Mouse (Mus musculus) limb, embryonic 13.5 days (tissue): ENCODE results near the gene Prkab1. TPM values are rescaled to one million over a fixed set of nuclear protein-coding genes. Genes with fewer than 3 reads are reported as not detected.

ENCODE experiments used
- ATAC-seq: fragments of 200-750 bp; cut with Nextera tagmentation; 2 replicates; pipeline ENCODE4 v1.8.0; 2017; ENCODE audit warnings: low read depth, moderate number of reproducible peaks, moderate TSS enrichment; ENCODE audit not compliant: low FRiP score
- H3K27ac ChIP-seq: fragments of 300-500 bp; sonication (generic); 2 replicates; pipeline ENCODE4 v1.5.1; 2015; ENCODE audit warnings: inconsistent platforms, mild to moderate bottlenecking, moderate library complexity
- H3K27me3 ChIP-seq: fragments of 300-500 bp; sonication (generic); 2 replicates; pipeline ENCODE4 v1.6.1; 2015; ENCODE audit warnings: mild to moderate bottlenecking, inconsistent platforms
- H3K36me3 ChIP-seq: fragments of 300-500 bp; sonication (generic); 2 replicates; pipeline ENCODE4 v1.6.1; 2015; ENCODE audit warnings: inconsistent platforms, mild to moderate bottlenecking, moderate library complexity
- H3K4me1 ChIP-seq: fragments of 300-500 bp; sonication (generic); 2 replicates; pipeline ENCODE4 v1.6.1; 2015; ENCODE audit warnings: inconsistent platforms
- H3K4me2 ChIP-seq: fragments of 300-500 bp; sonication (generic); replicated peaks from 2 replicates; pipeline ENCODE4 v1.6.1; 2015; ENCODE audit warnings: inconsistent platforms, mild to moderate bottlenecking, moderate library complexity
- H3K4me3 ChIP-seq: fragments of 300-500 bp; sonication (generic); 2 replicates; pipeline ENCODE4 v1.5.1; 2015; ENCODE audit warnings: moderate library complexity, mild to moderate bottlenecking, inconsistent platforms
- H3K9ac ChIP-seq: fragments of 300-500 bp; sonication (generic); 2 replicates; pipeline ENCODE4 v1.6.1; 2015; ENCODE audit warnings: mild to moderate bottlenecking, inconsistent platforms
- H3K9me3 ChIP-seq: fragments of 300-500 bp; sonication (generic); 2 replicates; pipeline ENCODE4 v1.6.1; 2016; ENCODE audit warnings: inconsistent platforms
- WGBS: fragments of 180-500 bp; shearing (Covaris S2); methylation state at CpG from one replicate; pipeline ENCODE4 v1.1.7; 2015; 5-methylcytosine and 5-hydroxymethylcytosine counted together
- polyA plus RNA-seq: library from polyadenylated mRNA; unstranded; fragments of >200 nt; fragmentation: Nextera tagmentation; extraction: Ambion mirVana; gene quantifications from 2 replicates; pipeline ENCODE4 v1.2.1, GENCODE M21; 2015

Prkab1 gene
- 69.9 and 72.6 TPM in 2 replicates for polyA plus RNA-seq

GRCm38 (mm10) chr5:116024327-116024739 lies at the start of gene Prkab1:
Gene Prkab1, minus strand, starts transcription at chr5:116024508.
- peak; percentile 98 for ATAC-seq
- Histone ChIP-seq H3K9me3 (no peaks in the 10 kb centered on the region), H3K4me1 (peaks cover 19% of the 10 kb centered on the region), H3K36me3 (peaks cover 32% of the 10 kb centered on the region), H3K4me3 (peak within 1 kb of the TSS; percentile 84), H3K9ac (peak within 1 kb of the TSS; percentile 89), H3K4me2 (peak within 1 kb of the TSS; percentile 84), H3K27ac (peak within 1 kb of the TSS; percentile 87), H3K27me3 (no peaks in the 10 kb centered on the region)
- under 1% methylated on average over 46 of the region's 46 CpGs for WGBS

GRCm38 (mm10) chr5:116069618-116070017 lies 45.3 kb upstream of the Prkab1 start:
- H3K4me2 ChIP-seq, result no peak overlapping the region
- no peaks in the 10 kb centered on the region for H3K4me1 ChIP-seq
- no peak for ATAC-seq
- WGBS, result 96% methylated on average over 4 of the region's 4 CpGs
- no peaks in the 10 kb centered on the region for H3K36me3 ChIP-seq
- H3K4me3 ChIP-seq, result no peak overlapping the region
- no peaks in the 10 kb centered on the region for H3K9me3 ChIP-seq
- H3K9ac ChIP-seq, result no peak overlapping the region
- H3K27me3 ChIP-seq, result no peaks in the 10 kb centered on the region
- no peak overlapping the region for H3K27ac ChIP-seq

GRCm38 (mm10) chr5:116052826-116053225 lies 28.5 kb upstream of the Prkab1 start:
- Histone ChIP-seq H3K9ac (no peak overlapping the region), H3K27ac (no peak overlapping the region), H3K4me3 (no peak overlapping the region), H3K4me1 (no peaks in the 10 kb centered on the region), H3K27me3 (no peaks in the 10 kb centered on the region), H3K9me3 (no peaks in the 10 kb centered on the region), H3K4me2 (no peak overlapping the region), H3K36me3 (no peaks in the 10 kb centered on the region)
- 59% methylated on average over 6 of the region's 6 CpGs for WGBS
- no peak for ATAC-seq

GRCm38 (mm10) chr5:116052171-116052570 lies 27.9 kb upstream of the Prkab1 start:
- Histone ChIP-seq H3K4me2 (no peak overlapping the region), H3K4me3 (no peak overlapping the region), H3K36me3 (no peaks in the 10 kb centered on the region), H3K27me3 (no peaks in the 10 kb centered on the region), H3K9me3 (no peaks in the 10 kb centered on the region), H3K27ac (no peak overlapping the region), H3K4me1 (no peaks in the 10 kb centered on the region), H3K9ac (no peak overlapping the region)
- 87% methylated on average over 5 of the region's 5 CpGs for WGBS
- ATAC-seq, result no peak

- Histone ChIP-seq H3K4me3 (no peak overlapping the region), H3K9ac (no peak overlapping the region), H3K4me2 (no peak overlapping the region), H3K27me3 (no peaks in the 10 kb centered on the region), H3K4me1 (no peaks in the 10 kb centered on the region), H3K9me3 (no peaks in the 10 kb centered on the region), H3K36me3 (no peaks in the 10 kb centered on the region), H3K27ac (no peak overlapping the region)
- ATAC-seq, result no peak
- WGBS, result 76% methylated on average over 4 of the region's 4 CpGs
Observed at GRCm38 (mm10) chr5:116049821-116050220, 25.5 kb upstream of the Prkab1 start.

GRCm38 (mm10) chr5:116048321-116048720 lies 24.0 kb upstream of the Prkab1 start:
- no peaks in the 10 kb centered on the region for H3K9me3 ChIP-seq
- no peak overlapping the region for H3K4me3 ChIP-seq
- no peaks in the 10 kb centered on the region for H3K27me3 ChIP-seq
- WGBS, result 90% methylated on average over 3 of the region's 3 CpGs
- no peak overlapping the region for H3K27ac ChIP-seq
- H3K9ac ChIP-seq, result no peak overlapping the region
- ATAC-seq, result no peak
- H3K4me1 ChIP-seq, result no peaks in the 10 kb centered on the region
- no peaks in the 10 kb centered on the region for H3K36me3 ChIP-seq
- no peak overlapping the region for H3K4me2 ChIP-seq

- ATAC-seq, result no peak
- no peaks in the 10 kb centered on the region for H3K4me1 ChIP-seq
- H3K9ac ChIP-seq, result no peak overlapping the region
- no peak overlapping the region for H3K4me3 ChIP-seq
- H3K36me3 ChIP-seq, result no peaks in the 10 kb centered on the region
- 74% methylated on average over 4 of the region's 4 CpGs for WGBS
- no peaks in the 10 kb centered on the region for H3K9me3 ChIP-seq
- H3K27ac ChIP-seq, result no peak overlapping the region
- H3K27me3 ChIP-seq, result no peaks in the 10 kb centered on the region
- no peak overlapping the region for H3K4me2 ChIP-seq
Observed at GRCm38 (mm10) chr5:116046246-116046645, 21.9 kb upstream of the Prkab1 start.

- H3K4me1 ChIP-seq, result no peaks in the 10 kb centered on the region
- ATAC-seq, result no peak
- H3K36me3 ChIP-seq, result no peaks in the 10 kb centered on the region
- H3K9ac ChIP-seq, result no peak overlapping the region
- H3K4me2 ChIP-seq, result no peak overlapping the region
- WGBS, result 80% methylated on average over 8 of the region's 8 CpGs
- H3K4me3 ChIP-seq, result no peak overlapping the region
- no peaks in the 10 kb centered on the region for H3K27me3 ChIP-seq
- no peaks in the 10 kb centered on the region for H3K9me3 ChIP-seq
- no peak overlapping the region for H3K27ac ChIP-seq
Observed at GRCm38 (mm10) chr5:116045581-116045980, 21.3 kb upstream of the Prkab1 start.

- Histone ChIP-seq H3K9ac (no peak overlapping the region), H3K9me3 (no peaks in the 10 kb centered on the region), H3K4me1 (0 out of 2 replicates have a peak, but pooled peaks cover 3% of the 10 kb centered on the region), H3K4me3 (no peak overlapping the region), H3K27ac (no peak overlapping the region), H3K27me3 (peaks cover 2% of the 10 kb centered on the region), H3K36me3 (no peaks in the 10 kb centered on the region), H3K4me2 (no peak overlapping the region)
- ATAC-seq, result no peak
- 80% methylated on average over 7 of the region's 7 CpGs for WGBS
Observed at GRCm38 (mm10) chr5:116042241-116042640, 17.9 kb upstream of the Prkab1 start.

- 18% methylated on average over 11 of the region's 11 CpGs for WGBS
- Histone ChIP-seq H3K27me3 (peaks cover 6% of the 10 kb centered on the region), H3K9ac (no peak overlapping the region), H3K36me3 (no peaks in the 10 kb centered on the region), H3K9me3 (no peaks in the 10 kb centered on the region), H3K4me3 (peak overlapping the region; percentile 8; the same call in 1 of the 2 replicates), H3K27ac (no peak overlapping the region), H3K4me1 (0 out of 2 replicates have a peak, but pooled peaks cover 3% of the 10 kb centered on the region), H3K4me2 (peak overlapping the region; percentile 45)
- no peak for ATAC-seq
Observed at GRCm38 (mm10) chr5:116039706-116040105, 15.4 kb upstream of the Prkab1 start.

GRCm38 (mm10) chr5:116037731-116038130 lies 13.4 kb upstream of the Prkab1 start:
- peaks cover 6% of the 10 kb centered on the region for H3K27me3 ChIP-seq
- H3K36me3 ChIP-seq, result no peaks in the 10 kb centered on the region
- H3K9ac ChIP-seq, result no peak overlapping the region
- H3K4me1 ChIP-seq, result 0 out of 2 replicates have a peak, but pooled peaks cover 3% of the 10 kb centered on the region
- H3K27ac ChIP-seq, result no peak overlapping the region
- 64% methylated on average over 12 of the region's 12 CpGs for WGBS
- no peak overlapping the region for H3K4me3 ChIP-seq
- no peak overlapping the region for H3K4me2 ChIP-seq
- no peaks in the 10 kb centered on the region for H3K9me3 ChIP-seq
- ATAC-seq, result no peak

GRCm38 (mm10) chr5:116036465-116036864 lies 12.2 kb upstream of the Prkab1 start:
- H3K9me3 ChIP-seq, result no peaks in the 10 kb centered on the region
- ATAC-seq, result no peak; the same call in 1 of the 2 replicates
- 57% methylated on average over 16 of the region's 16 CpGs for WGBS

GRCm38 (mm10) chr5:116031190-116031577 lies 6.9 kb upstream of the Prkab1 start:
- ATAC-seq, result no peak
- Histone ChIP-seq H3K4me2 (peak overlapping the region; percentile 48), H3K4me3 (no peak overlapping the region), H3K27ac (no peak overlapping the region), H3K36me3 (no peaks in the 10 kb centered on the region), H3K9me3 (no peaks in the 10 kb centered on the region), H3K9ac (no peak overlapping the region), H3K4me1 (no peaks in the 10 kb centered on the region), H3K27me3 (peaks cover 15% of the 10 kb centered on the region)
- whole genome bisulfite sequencing, result 4% methylated on average over 14 of the region's 14 CpGs

More at GRCm38 (mm10) chr5:116036465-116036864, 12.2 kb upstream of the Prkab1 start:
- Histone ChIP-seq H3K4me3 (no peak overlapping the region), H3K36me3 (no peaks in the 10 kb centered on the region), H3K4me1 (0 out of 2 replicates have a peak, but pooled peaks cover 3% of the 10 kb centered on the region), H3K9ac (no peak overlapping the region), H3K27ac (no peak overlapping the region), H3K4me2 (no peak overlapping the region), H3K27me3 (peaks cover 6% of the 10 kb centered on the region)
